Mouse (Mus musculus) R1 (cell line): Measurements from ENCODE around the gene Acot7.

ENCODE experiments used
- DNase-seq: peaks from one replicate; pipeline ENCODE4 v3.0.0-alpha.2; 2018; ENCODE audit warnings: low read depth, low spot score

Acot7 gene

DNA sequence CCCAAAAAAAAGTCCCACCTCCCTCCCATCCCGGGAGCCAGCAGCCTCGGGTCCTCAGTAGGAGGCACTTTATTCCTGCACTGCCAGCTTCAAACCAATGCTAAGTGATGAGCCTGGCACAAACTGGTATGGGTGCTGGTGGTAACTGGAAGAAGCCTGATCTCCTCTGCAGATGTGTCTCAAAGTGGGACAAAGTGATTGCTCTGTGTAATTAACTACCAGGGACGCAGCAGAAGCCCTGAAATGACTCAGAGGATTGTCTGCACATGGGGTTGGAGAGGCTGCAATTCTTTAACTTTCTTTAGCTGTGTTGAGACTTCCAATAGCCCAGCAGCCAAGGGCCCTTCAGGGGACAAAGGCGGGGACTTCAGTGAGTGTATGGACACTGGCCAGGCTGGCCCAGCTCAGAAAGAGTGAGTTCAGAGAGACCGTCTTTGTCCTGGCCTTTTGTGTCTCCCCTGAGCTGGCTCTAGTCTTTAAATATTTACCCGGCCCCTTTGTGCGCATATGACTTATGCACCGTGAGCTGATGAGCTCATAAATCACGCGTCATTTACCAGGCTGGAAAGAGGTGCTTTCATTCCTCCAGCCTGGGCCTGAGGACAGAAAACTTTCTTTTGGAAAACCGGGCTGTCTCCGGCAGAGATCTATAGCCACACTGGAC lies 114.3 kb downstream of the Acot7 start:
- DNase-seq, result no peak

DNA sequence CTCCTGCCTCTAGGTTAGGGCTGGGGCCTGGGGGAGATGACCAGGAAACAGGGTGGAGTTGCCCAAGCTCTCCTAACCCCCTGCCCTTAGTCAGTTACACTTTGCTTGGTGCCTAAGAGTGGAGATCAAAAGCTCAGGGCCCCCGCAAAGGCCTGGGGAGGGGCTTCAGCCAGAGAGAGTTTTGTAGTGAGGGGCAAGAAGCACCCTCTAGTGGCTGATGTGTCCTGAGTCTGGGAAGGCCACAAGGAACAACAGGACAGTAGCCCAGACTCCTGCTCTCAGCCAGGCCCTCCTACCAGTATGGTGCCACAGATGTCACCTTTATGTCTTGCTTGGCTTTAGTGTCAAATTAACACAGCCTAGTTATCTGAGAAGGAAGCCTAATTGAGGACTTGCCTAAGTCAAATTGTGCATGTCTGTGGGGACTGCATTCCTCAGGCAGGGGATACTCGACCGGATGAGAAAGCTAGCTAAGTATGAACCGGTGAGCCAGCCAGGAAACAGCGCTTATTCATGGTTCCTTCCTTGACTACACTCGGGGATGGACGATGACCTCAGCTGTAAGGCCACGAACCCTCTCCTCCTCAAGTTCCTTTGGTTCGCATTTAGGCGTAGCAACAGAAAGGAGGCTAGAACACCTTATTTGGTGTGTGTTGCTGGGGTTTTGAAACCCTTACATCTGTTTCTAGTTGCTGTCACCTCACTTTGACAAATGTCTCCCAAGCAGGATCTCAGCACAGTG lies 116.4 kb downstream of the Acot7 start:
- DNase-seq, result peak; percentile 50

DNA sequence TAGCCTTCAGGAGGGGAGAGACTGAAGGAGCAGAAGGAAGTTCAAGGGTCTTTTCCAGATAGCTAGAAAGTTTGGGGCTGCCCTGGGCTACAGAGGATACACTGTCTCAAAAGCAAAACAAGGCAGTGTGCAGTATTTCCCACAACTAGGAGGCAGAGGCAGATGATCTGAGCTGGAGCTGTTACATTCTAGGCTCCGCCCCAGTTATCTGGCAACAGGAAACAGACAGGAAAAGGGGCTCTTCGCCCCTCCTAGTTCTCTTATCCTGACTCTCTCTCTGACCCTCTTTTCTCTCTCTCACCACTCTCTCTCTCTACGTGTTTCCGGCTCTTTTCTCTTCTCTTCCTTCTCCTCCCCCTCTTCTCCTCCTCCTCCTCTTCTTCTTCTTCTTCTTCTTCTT lies 118.0 kb downstream of the Acot7 start:
- peak; percentile 52 for DNase-seq

DNA sequence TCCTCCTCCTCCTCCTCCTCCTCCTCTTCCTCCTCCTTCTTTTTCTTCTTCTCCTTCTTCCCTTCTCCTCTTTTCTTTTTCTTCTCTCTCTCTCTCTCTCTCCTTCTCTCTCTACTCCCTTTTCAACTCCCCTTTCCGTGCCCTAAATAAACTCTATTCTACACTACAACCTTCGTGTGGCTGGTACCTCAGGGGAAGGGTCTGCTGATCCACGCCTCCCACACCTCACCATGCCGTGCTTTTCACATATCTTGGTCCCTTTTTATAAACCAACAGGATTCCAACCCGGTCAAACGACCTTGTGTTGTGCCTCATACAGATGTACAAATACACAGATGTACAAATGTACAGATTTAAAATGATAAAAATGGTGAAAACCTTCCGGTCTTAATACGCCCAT lies 118.4 kb downstream of the Acot7 start:
- no peak for DNase-seq

DNA sequence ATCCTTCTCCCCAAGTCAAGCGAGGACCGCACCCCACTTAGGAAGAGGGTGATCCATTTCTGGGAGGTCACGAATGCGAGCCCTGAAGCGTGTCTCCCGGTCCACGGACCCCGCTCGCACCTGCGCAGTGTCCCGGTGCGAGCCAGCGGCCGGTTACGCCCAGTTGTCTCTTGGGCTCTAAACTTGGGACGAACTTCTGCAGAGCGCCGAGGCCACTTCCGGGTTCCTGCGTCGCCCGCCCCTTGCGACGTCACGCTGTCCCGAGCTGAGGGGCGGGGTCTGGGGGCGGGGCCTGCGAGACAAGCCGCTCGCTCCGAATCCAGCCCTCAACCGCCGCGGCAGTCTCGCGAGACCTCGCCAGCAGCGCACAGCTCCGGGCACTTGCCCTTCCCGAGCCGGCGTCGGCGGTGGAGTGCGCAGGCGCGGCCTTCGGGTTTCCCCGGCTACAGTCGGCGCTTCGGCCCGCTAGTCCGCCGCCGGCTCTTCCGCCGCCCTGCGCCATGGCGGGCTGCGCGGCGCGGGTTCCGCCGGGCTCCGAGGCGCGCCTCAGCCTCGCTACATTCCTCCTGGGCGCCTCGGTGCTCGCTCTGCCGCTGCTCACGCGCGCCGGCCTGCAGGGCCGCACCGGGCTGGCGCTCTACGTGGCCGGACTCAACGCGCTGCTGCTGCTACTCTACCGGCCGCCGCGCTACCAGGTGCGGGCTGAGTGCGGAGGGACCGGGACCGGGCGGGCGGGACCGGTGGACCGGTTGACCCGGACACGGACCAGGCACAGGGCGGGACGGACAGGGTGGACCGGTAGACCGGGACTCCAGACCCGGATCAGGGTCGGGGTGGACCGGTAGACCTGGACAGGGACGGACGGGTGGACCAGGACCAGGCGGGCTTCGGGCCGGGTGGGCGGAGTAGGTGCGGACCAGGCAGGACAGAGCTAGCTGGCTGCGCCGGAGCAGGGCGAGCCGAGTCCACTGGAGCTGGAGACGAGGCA lies 119.2 kb downstream of the Acot7 start, which contains the start of gene Icmt:
Gene Icmt, plus strand, starts transcription at position 354 of the 988 bp plus-strand sequence.
- DNase-seq, result peak; percentile 98

DNA sequence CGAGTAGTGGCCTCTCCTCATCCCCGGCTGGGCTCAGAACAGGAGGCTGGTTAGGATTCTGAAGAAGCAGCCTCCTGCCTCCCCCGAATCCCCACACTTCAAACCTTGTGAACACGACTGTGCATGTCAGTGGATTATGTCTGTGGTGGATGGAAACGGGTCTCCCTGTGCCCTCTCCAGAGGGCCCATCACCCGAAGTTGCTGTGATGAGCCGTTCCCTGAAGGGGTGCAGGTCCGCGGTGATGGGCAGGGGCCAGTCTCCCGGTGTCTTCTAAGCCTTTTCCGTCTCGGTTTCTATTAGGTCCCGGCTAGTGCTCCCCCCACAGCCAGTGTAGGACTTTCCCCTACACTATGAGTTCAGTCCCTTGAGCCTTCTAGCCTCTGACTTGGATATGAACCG lies 120.9 kb downstream of the Acot7 start:
- no peak for DNase-seq

DNA sequence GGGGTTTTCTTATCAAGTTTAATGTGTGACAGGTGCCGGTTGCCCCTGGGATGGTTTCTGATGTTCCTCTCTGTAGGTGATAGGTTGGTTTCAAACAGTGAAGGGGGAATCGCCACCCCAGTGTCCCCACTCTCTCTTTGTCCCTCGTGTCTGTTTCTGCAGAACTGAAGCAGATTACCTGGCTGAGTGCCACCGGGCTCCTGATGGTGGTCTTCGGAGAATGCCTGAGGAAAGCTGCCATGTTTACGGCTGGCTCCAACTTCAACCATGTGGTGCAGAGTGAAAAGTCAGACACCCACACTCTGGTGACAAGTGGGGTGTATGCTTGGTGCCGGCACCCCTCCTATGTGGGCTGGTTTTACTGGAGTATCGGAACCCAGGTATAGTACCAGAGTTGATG lies 122.4 kb downstream of the Acot7 start:
- DNase-seq, result no peak

DNA sequence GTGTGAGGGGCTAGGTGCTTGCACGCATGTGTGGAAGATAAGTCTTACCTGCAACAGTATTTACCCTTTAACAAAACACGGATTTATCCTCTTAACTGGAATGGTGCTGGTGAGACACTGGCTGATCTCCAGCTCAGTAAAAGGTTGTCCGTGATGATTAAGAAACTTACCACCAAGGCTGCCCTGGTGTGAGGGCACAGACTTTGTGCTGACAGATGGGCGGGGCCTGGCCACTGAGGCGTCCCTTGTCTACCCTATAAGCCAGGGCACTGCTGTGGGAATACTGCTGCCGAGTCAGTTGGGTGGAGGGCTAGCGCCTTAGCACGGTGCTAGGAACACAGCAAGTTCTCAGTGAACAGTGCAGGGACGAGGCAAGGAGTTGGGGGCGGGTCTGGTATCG lies 124.1 kb downstream of the Acot7 start:
- DNase-seq, result no peak

DNA sequence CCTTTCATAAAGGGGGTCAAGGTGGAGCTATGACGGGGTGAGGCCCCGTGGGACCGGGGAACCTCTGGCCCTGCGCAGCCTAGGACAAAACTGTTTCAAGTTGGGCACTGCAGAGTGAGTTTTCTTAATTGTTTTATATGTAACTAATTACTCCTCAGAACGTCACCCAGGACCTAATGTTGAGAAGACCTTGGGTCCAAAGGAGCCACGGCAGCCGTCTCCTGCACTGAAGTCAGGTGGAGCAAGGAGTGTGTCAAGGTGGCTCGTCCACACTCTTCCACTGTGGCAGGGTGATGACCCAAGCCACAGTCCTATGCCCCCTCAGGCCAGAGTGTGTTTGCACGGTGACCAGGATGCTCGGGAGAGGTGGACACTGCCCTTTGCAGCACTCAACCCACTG lies 125.2 kb downstream of the Acot7 start:
- no peak for DNase-seq

DNA sequence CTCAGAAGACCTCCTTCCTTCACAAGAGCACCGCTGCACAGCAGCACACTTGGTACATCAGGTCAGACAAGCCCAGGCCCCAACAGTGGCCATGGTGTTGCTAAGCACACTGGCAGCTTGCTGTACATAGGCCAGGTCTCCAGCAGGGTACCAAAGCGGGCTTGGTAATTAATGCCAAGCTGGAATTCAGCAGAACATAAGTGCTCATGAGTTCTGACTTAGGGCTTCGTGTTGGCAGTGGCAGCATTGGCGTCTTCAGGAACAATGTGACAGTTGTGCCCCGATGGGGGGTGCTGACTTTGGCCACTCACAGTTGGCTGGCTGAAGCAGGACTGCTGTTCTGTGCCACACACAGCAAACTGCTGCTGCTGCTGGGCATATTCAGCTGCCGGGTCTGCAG lies 126.8 kb downstream of the Acot7 start:
- no peak for DNase-seq

DNA sequence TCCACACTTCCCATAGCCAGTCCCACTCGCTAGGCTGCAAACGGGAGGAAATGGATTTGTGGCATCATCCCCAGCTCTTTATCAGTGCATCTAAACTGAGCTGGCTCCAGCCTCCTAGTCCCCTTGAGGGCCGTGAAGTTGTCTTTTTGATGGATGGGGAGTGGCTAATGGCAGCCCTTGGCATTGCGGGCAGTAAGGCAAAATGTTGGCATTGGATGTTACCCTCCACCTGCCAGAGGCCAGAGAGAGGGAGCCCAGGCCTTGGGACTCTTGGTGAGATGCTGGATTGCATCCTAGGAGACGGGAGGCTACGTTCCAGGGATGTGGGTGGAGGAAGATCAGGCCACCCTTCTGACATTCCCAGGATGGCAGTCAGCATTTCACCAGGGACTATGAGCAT lies 128.1 kb downstream of the Acot7 start:
- no peak for DNase-seq

DNA sequence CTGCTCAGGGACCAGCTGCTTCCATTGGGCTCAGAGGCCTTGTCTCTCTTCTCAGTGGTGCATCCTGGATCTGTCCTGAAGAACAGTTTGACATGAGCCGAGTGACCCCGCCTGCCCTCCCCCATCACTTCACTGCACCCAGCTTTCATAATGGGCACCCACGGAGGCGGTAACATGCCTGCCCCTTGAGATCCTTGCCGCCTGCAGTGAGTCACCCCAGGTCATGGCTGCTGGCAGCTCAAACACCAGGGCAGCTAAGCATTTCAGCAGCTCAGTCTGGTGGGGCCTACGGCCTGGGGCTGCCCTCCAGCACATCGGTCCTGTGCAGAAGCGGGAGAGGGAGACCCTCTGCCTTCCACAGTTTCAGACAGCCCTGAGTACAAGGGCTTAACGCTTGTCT lies 129.6 kb downstream of the Acot7 start:
- no peak for DNase-seq

DNA sequence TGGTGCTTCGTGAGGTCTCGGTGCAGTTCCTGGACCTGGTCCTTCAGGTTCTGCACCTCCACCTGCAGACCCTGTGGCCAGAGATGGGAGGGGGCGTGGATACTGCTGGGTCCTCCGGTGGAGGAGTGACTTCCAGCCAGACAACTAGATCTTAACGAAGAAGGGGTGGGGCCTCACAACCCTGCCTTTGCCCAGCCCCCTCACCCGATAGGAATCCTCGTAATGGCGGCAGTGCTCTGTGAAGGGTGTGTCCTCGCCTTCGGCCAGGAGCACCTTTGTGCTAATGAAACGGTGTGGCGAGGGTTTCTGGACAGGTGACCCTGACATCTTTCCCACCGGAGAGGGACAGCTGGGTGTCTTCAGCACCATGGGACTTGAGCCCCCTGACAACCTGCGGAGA lies 134.3 kb downstream of the Acot7 start:
- DNase-seq, result peak; percentile 86

DNA sequence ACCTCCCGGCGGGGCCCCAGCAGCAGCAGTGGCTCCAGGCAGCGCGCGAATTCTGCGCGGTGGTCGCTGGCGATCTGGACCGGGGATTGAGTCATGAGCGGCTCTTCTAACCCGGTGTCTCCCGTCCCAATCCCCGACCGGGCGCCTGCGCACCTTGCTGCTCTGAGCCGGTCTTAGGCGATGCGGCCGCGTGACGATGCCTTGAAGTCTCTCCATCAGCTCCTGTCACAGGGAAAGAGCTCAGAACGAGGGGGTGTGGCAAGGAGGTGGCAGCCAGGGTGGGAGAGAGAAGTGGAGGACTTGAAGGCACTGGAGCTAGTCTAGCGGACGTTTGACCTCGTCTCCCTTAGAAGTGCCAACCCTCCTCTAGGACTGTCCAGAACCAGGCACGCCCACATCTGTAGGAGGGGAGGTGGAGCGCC lies 135.3 kb downstream of the Acot7 start:
- peak; percentile 54 for DNase-seq

DNA sequence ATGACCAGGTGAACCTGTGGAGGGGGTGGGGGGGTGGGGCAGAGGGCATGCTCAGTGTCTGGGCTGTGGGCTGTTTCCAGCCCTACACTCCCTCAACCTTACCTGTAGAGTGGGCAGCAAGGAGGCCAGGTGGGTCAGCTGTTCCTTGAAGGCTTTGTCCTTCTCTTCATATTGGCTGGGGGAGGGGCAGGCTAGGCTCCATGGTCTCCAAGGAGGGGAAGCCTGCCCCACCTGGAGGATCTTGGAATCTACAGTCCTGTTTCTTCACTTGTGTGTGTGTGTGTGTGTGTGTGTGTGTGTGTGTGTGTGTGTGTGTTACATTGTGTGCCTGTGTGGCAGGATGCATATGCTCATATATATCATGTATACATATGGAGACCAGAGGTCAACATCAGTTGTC lies 136.0 kb downstream of the Acot7 start:
- DNase-seq, result peak; percentile 79

DNA sequence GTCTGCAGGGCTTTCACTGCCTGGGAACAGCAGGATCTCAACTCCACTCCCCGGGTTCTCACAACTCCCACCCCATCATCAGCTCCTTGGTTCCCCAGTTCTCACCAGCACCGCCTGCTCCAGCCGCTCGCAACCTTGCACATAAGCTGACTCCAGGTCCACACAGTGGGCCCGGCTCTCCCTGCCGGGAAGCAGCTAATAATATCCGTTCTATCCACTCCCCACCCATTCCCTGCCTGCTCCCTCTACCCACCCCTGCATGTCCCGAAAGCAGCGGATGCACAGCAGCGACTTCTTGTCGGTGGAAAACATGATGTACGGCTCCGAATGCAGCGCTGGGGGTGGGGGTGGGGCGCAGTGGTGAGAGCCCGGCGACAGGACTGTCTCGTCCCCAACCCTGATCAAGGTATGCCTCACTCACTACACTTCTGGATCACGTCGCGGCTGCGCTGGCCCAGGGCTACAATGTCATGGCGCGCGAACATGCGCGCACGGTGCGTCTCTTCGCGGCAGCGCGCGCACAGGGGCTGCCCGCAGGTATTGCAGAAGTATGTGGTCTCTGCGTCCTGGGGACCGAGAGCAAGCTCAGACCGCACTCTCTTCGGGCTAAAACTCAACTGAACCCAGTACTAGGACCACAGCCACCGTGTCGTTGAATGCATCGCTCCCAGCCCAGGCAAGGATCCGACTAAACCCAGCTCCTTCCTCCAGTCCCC lies 137.7 kb downstream of the Acot7 start:
- DNase-seq, result peak; percentile 59

DNA sequence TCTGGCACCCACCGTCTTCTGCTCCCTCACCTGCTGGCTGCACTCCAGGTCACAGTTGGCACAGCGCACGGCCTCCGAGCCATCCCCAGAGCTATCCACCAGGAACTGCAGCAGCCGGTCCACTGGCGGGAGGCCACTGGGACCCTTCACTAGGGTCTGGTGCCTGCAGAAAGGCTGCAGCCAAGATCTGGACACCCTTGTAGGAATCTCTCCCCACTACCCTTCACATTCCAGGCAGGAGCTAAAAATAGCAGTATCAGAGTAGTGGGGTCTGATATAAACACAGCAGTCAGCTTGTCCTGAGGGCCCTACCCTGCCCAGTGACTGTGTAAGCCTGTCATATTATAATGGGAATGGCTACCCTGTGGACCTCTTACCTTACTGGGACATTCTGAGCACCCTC lies 139.7 kb downstream of the Acot7 start:
- DNase-seq, result no peak

DNA sequence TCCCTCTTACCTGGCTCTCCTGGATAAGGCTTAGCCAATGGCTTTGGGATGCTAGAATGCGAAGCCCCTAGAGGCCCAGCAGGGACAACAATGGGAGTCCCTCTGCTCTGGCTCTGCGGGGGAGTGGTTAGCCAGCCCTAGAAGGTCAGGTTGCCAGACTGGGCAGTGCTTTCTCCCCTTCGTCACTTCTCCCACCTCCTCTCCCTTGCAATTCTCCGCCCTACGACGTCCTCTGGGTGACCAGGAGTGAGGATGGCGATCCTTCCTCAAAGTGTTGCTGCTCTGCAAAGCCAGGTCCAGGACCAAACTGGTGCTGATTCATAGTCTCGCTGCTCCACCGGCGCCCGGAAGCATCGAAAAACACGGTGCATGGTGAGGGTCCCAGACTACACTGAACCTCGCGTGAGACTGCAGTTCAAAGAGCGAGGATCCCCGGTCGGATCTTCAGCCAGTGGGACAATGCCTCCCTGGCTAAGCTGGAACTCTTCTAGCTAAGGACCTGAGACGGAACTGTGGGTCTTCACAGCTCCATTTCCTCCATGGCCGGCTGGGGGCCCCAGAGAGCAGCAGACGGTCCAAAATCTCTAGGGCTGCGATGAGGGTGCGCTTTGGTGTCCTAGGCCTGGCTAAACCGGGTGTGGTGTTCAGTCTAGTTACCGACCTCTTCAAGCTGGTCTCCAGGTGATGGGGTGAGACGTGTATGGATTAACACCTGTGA lies 140.7 kb downstream of the Acot7 start, which contains the start of gene Rnf207:
Gene Rnf207, minus strand, starts transcription at position 477 of the 718 bp plus-strand sequence.
- peak; percentile 82 for DNase-seq
